Mouse (Mus musculus) CD4-positive, CD25-positive, alpha-beta regulatory T cell, adult 4 months (primary cell): Measurements from ENCODE around the gene Klf15. TPM values are rescaled to one million over a fixed set of nuclear protein-coding genes. Genes with fewer than 3 reads are reported as not detected.
A peak's percentile ranks its signal among the peaks of the same experiment; 100 is the strongest.

Experiments used
- ATAC-seq: one replicate; pipeline ENCODE4 v1.8.0; 2017
- polyA plus RNA-seq, 2 experiments: library from polyadenylated mRNA; unstranded; fragments of 100-300 nt; shearing (Covaris generic); gene quantifications; one replicate each; pipeline ENCODE4 v1.2.1; 2017

Klf15 gene
- polyA plus RNA-seq, result not detected

- ATAC-seq, result no peak
Measured at GRCm38 (mm10) chr6:90462181-90462706, at the start of gene Klf15. Klf15 (plus strand) TSS chr6:90462576.

- ATAC-seq, result peak; percentile 77
Measured at GRCm38 (mm10) chr6:90422565-90422964, 39.8 kb upstream of the Klf15 start.

- no peak for ATAC-seq
Measured at GRCm38 (mm10) chr6:90425361-90425760, 37.0 kb upstream of the Klf15 start.

GRCm38 (mm10) chr6:90426003-90426402, 36.4 kb upstream of the Klf15 start:
- ATAC-seq, result no peak

GRCm38 (mm10) chr6:90428380-90428974, 33.9 kb upstream of the Klf15 start, which contains the start of gene Cfap100:
Cfap100 (minus strand) TSS chr6:90428797.
- no peak for ATAC-seq

GRCm38 (mm10) chr6:90429911-90430310, 32.5 kb upstream of the Klf15 start:
- ATAC-seq, result no peak

GRCm38 (mm10) chr6:90431487-90431886, 30.9 kb upstream of the Klf15 start:
- ATAC-seq, result no peak

GRCm38 (mm10) chr6:90434687-90435086, 27.7 kb upstream of the Klf15 start:
- ATAC-seq, result no peak

GRCm38 (mm10) chr6:90435195-90435618, 27.2 kb upstream of the Klf15 start:
- peak; percentile 39 for ATAC-seq

GRCm38 (mm10) chr6:90436192-90436907, 26.0 kb upstream of the Klf15 start:
- no peak for ATAC-seq

GRCm38 (mm10) chr6:90437041-90437440, 25.3 kb upstream of the Klf15 start:
- ATAC-seq, result no peak

- no peak for ATAC-seq
Measured at GRCm38 (mm10) chr6:90446883-90447282, 15.5 kb upstream of the Klf15 start.

GRCm38 (mm10) chr6:90450179-90450578, 12.2 kb upstream of the Klf15 start:
- no peak for ATAC-seq

- no peak for ATAC-seq
Measured at GRCm38 (mm10) chr6:90450697-90451096, 11.7 kb upstream of the Klf15 start.

GRCm38 (mm10) chr6:90451512-90451911, 10.9 kb upstream of the Klf15 start:
- no peak for ATAC-seq

GRCm38 (mm10) chr6:90452603-90453002, 9.8 kb upstream of the Klf15 start:
- ATAC-seq, result no peak

- ATAC-seq, result no peak
Measured at GRCm38 (mm10) chr6:90453751-90454150, 8.6 kb upstream of the Klf15 start.

GRCm38 (mm10) chr6:90457421-90457820, 5.0 kb upstream of the Klf15 start:
- no peak for ATAC-seq

- ATAC-seq, result no peak
Measured at GRCm38 (mm10) chr6:90461181-90461580, 1.2 kb upstream of the Klf15 start.

GRCm38 (mm10) chr6:90461771-90462170, 605 bp upstream of the Klf15 start:
- ATAC-seq, result no peak

GRCm38 (mm10) chr6:90462841-90463227, 458 bp downstream of the Klf15 start:
- ATAC-seq, result no peak

- ATAC-seq, result no peak
Measured at GRCm38 (mm10) chr6:90463228-90463862, 969 bp downstream of the Klf15 start.

GRCm38 (mm10) chr6:90463890-90464421, 1.6 kb downstream of the Klf15 start:
- no peak for ATAC-seq
